Mouse (Mus musculus) CH12.LX (cell line): ENCODE results near the gene Cdk14. TPM values are rescaled to one million over a fixed set of nuclear protein-coding genes. Genes with fewer than 3 reads are reported as not detected.

ENCODE experiments used
- DNase-seq: peaks from one replicate; pipeline ENCODE4 v3.0.0-alpha.2; 2013; ENCODE audit errors: extremely low read depth
- H3K27ac ChIP-seq: 2 replicates; pipeline ENCODE4 v1.5.1; 2012; ENCODE audit warnings: low read depth, mild to moderate bottlenecking, control low read depth, moderate library complexity; ENCODE audit not compliant: insufficient read depth
- H3K27me3 ChIP-seq: replicated peaks from 2 replicates; pipeline ENCODE3; 2012; ENCODE audit warnings: inconsistent platforms
- H3K36me3 ChIP-seq, 2 experiments: replicated peaks in 1 of 2; 2 replicates each; pipeline versions ENCODE3 to v1.6.1; 2012; ENCODE audit warnings: inconsistent platforms in 1 of 2, low read length in 1 of 2, mild to moderate bottlenecking in 1 of 2, mixed read lengths in 1 of 2, moderate library complexity in 1 of 2; ENCODE audit not compliant: control insufficient read depth in 1 of 2, insufficient read depth in 1 of 2
- H3K4me1 ChIP-seq, 2 experiments: 2 replicates each; pipeline ENCODE4 v1.6.1; 2012; ENCODE audit warnings: inconsistent platforms in 1 of 2, moderate library complexity in 1 of 2; ENCODE audit not compliant: insufficient read depth in 2 of 2, control insufficient read depth in 1 of 2
- H3K4me2 ChIP-seq: 2 replicates; pipeline ENCODE4 v1.6.1; 2012; ENCODE audit warnings: low read depth, mild to moderate bottlenecking, control low read depth; ENCODE audit not compliant: poor library complexity, insufficient read depth, severe bottlenecking
- H3K4me3 ChIP-seq, 3 experiments: fragments of 150-350 bp in 1 of 3; sonication (generic) in 1 of 3; replicated peaks in 1 of 3; 2 replicates each; pipeline versions ENCODE3 to v1.5.1; 2011 to 2012; ENCODE audit warnings: low read depth in 2 of 3, low read length in 2 of 3, mild to moderate bottlenecking in 2 of 3, moderate library complexity in 2 of 3, control low read depth in 1 of 3, improper control_type of control experiment in 1 of 3, inconsistent platforms in 1 of 3, mixed read lengths in 1 of 3; ENCODE audit not compliant: poor library complexity in 1 of 3
- H3K79me2 ChIP-seq: replicated peaks from 2 replicates; pipeline ENCODE4 v1.6.1; 2012; ENCODE audit warnings: mild to moderate bottlenecking, moderate library complexity; ENCODE audit not compliant: control insufficient read depth, poor library complexity, insufficient read depth, severe bottlenecking; ENCODE audit errors: extremely low read depth
- H3K9ac ChIP-seq: 2 replicates; pipeline ENCODE4 v1.6.1; 2012; ENCODE audit warnings: low read depth, mild to moderate bottlenecking, control low read depth, moderate library complexity; ENCODE audit not compliant: insufficient read depth
- H3K9me3 ChIP-seq: replicated peaks from 2 replicates; pipeline ENCODE3; 2012; ENCODE audit warnings: low read length, inconsistent platforms, mixed read lengths
- BHLHE40 ChIP-seq: IDR thresholded peaks from 2 replicates; pipeline ENCODE4 v1.6.1; 2011; ENCODE audit warnings: mild to moderate bottlenecking, low read depth, low read length, improper control_type of control experiment
- CHD2 ChIP-seq: IDR thresholded peaks from 2 replicates; pipeline ENCODE4 v1.6.1; 2011; ENCODE audit warnings: low read length, improper control_type of control experiment
- CTCF ChIP-seq, 2 experiments: IDR thresholded peaks in 1 of 2; conservative IDR thresholded peaks in 1 of 2; 2 replicates each; pipeline ENCODE4 v1.5.1; 2011 to 2012; ENCODE audit warnings: low read depth in 2 of 2, low read length in 2 of 2, improper control_type of control experiment in 1 of 2, inconsistent platforms in 1 of 2, mild to moderate bottlenecking in 1 of 2, moderate library complexity in 1 of 2
- ELF1 ChIP-seq: IDR thresholded peaks from 2 replicates; pipeline ENCODE4 v1.6.1; 2014; ENCODE audit warnings: low read depth, mild to moderate bottlenecking, inconsistent platforms, low read length, improper control_type of control experiment
- EP300 ChIP-seq: IDR thresholded peaks from 2 replicates; pipeline ENCODE4 v1.6.1; 2011; ENCODE audit warnings: low read length, improper control_type of control experiment
- ETS1 ChIP-seq: conservative IDR thresholded peaks from 2 replicates; pipeline ENCODE4 v1.6.1; 2012; ENCODE audit warnings: low read depth, mild to moderate bottlenecking, inconsistent platforms, low read length, improper control_type of control experiment, moderate library complexity
- GABPA ChIP-seq: IDR thresholded peaks from 2 replicates; pipeline ENCODE4 v1.6.1; 2012; ENCODE audit warnings: low read depth, low read length, improper control_type of control experiment, inconsistent platforms; ENCODE audit not compliant: insufficient replicate concordance
- HCFC1 ChIP-seq: IDR thresholded peaks from 2 replicates; pipeline ENCODE4 v1.6.1; 2012; ENCODE audit warnings: low read depth, mild to moderate bottlenecking, inconsistent platforms, low read length, improper control_type of control experiment
- IRF4 ChIP-seq: IDR thresholded peaks from 2 replicates; pipeline ENCODE4 v1.6.1; 2014; ENCODE audit warnings: low read depth, mild to moderate bottlenecking, inconsistent platforms, low read length, improper control_type of control experiment
- JUND ChIP-seq: conservative IDR thresholded peaks from 2 replicates; pipeline ENCODE4 v1.6.1; 2011; ENCODE audit warnings: low read depth, low read length, improper control_type of control experiment
- MAFK ChIP-seq: IDR thresholded peaks from 2 replicates; pipeline ENCODE4 v1.6.1; 2011; ENCODE audit warnings: low read length, improper control_type of control experiment; ENCODE audit not compliant: insufficient replicate concordance
- MAX ChIP-seq: IDR thresholded peaks from 2 replicates; pipeline ENCODE4 v1.6.1; 2011; ENCODE audit warnings: low read length, improper control_type of control experiment
- MAZ ChIP-seq: IDR thresholded peaks from 2 replicates; pipeline ENCODE4 v1.6.1; 2012; ENCODE audit warnings: low read depth, mild to moderate bottlenecking, inconsistent platforms, low read length, improper control_type of control experiment, moderate library complexity
- MXI1 ChIP-seq: IDR thresholded peaks from 2 replicates; pipeline ENCODE4 v1.6.1; 2011; ENCODE audit warnings: mild to moderate bottlenecking, low read depth, low read length, improper control_type of control experiment
- MYC ChIP-seq: IDR thresholded peaks from 2 replicates; pipeline ENCODE4 v1.6.1; 2011; ENCODE audit warnings: low read depth, mild to moderate bottlenecking, improper control_type of control experiment, low read length
- NELFE ChIP-seq: IDR thresholded peaks from 2 replicates; pipeline ENCODE4 v1.6.1; 2011; ENCODE audit warnings: low read depth, low read length, improper control_type of control experiment
- POLR2A ChIP-seq: IDR thresholded peaks from 2 replicates; pipeline ENCODE4 v1.6.1; 2011; ENCODE audit warnings: low read depth, mild to moderate bottlenecking, improper control_type of control experiment, low read length
- RCOR1 ChIP-seq: conservative IDR thresholded peaks from 2 replicates; pipeline ENCODE4 v1.6.1; 2012; ENCODE audit warnings: low read depth, mild to moderate bottlenecking, inconsistent platforms, low read length, improper control_type of control experiment
- SIN3A ChIP-seq: IDR thresholded peaks from 2 replicates; pipeline ENCODE4 v1.6.1; 2012; ENCODE audit warnings: low read length, improper control_type of control experiment, inconsistent platforms
- SMC3 ChIP-seq: IDR thresholded peaks from 2 replicates; pipeline ENCODE4 v1.6.1; 2011; ENCODE audit warnings: low read depth, low read length, improper control_type of control experiment
- TCF12 ChIP-seq: IDR thresholded peaks from 2 replicates; pipeline ENCODE4 v1.6.1; 2014; ENCODE audit warnings: low read depth, mild to moderate bottlenecking, inconsistent platforms, low read length, improper control_type of control experiment
- UBTF ChIP-seq: IDR thresholded peaks from 2 replicates; pipeline ENCODE4 v1.6.1; 2012; ENCODE audit warnings: low read depth, mild to moderate bottlenecking, inconsistent platforms, low read length, improper control_type of control experiment, moderate library complexity
- USF2 ChIP-seq: conservative IDR thresholded peaks from 2 replicates; pipeline ENCODE4 v1.6.1; 2011; ENCODE audit warnings: low read depth, low read length, improper control_type of control experiment
- ZNF384 ChIP-seq: IDR thresholded peaks from 2 replicates; pipeline ENCODE4 v1.6.1; 2012; ENCODE audit warnings: low read depth, low read length, improper control_type of control experiment, inconsistent platforms
- dilution Hi-C: fragments of 300-500 bp; cut with MboI; formaldehyde crosslinking; loops from 2 replicates; pipeline ENCODE4 v1.14.3; 2020; ENCODE audit warnings: low sequenced_read_pairs; ENCODE audit not compliant: extremely low pct_unique_long_range_greater_than_20kb, extremely low pct_ligation_motif_present
- in situ Hi-C: fragments of 300-500 bp; cut with MboI; formaldehyde crosslinking; loops from 3 replicates; pipeline ENCODE4 v1.14.3; 2019; ENCODE audit warnings: low sequenced_read_pairs, low pct_ligation_motif_present, low pct_unique_long_range_greater_than_20kb, mixed read lengths
- polyA plus RNA-seq: library from polyadenylated mRNA; unstranded; fragments of >175 nt; gene quantifications from 2 replicates; pipeline ENCODE4 v1.2.1, GENCODE M21; 2012; ENCODE audit warnings: low read depth; ENCODE audit not compliant: insufficient read length
- total RNA-seq, 2 experiments: library from RNA; depleted of rRNA; stranded (reverse); fragments of 300-350 nt in 1 of 2; fragments of >200 nt in 1 of 2; gene quantifications; 2 replicates each; pipeline ENCODE4 v1.2.3; 2012 to 2014

Cdk14 gene
- total and polyA plus RNA-seq, 3 experiments: 3.7 to 12.0 (median 8.9) TPM

DNA sequence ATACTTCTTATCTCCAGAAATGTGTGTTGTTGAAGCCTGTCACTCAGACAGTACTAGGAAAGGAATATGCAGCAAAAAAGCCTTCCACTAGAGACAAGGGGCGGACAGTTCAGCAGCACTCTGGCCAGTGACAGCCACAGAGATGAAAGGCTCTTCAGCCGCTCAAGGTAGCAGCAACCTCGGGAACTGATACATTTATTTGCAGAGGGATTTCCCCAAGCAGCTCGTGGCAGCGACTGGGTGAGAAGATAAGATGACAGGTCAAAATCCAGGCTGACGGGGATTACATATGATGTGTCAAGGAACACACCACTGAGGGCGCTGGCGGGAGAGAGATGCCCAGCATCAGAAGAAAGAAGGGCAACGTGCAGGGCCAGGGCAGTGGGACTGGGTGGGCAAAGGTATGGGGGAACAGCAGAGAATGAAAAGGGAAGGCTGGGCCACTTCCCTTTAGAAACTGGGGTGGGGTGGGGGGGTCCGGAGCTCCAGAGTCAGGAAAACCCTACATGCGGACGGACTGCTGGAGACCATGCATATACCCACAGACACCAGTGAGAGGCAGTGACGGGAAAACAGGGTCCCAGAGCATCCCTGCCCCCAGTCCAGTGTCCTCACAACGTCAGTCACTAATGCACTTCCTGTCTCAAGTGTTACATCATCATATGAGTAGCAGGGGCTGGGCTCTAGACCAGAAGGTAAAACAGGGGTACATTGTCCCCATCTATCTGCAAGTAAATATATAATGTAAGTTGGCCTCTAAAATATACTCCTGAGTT is 51.5 kb downstream of the Cdk14 start:
- Histone ChIP-seq H3K9ac (peak overlapping the region; percentile 48), H3K4me2 (peak overlapping the region; percentile 65), H3K27me3 (no peaks in the 10 kb centered on the region), H3K27ac (peak overlapping the region; percentile 80), H3K79me2 (no peaks in the 10 kb centered on the region; the same call in none of the 2 replicates), H3K9me3 (no peaks in the 10 kb centered on the region), H3K4me1 (peaks cover 3 to 68% of the 10 kb centered on the region in 2 experiments; a peak in 3 of 4 replicates), H3K36me3 (peaks cover 0 to 13% of the 10 kb centered on the region in 2 experiments), H3K4me3 (peak overlapping the region; percentile 18 to 46 (median 30))
- peak; percentile 84 for DNase-seq
- TF ChIP-seq POLR2A (peak; percentile 39), BHLHE40 (0 out of 2 replicates have a peak, but pooled peaks have one; percentile 14), ELF1 (peak; percentile 73), JUND (no peak), MAX (peak; percentile 60; the same call in 1 of the 2 replicates), EP300 (peak; percentile 51; the same call in 1 of the 2 replicates), RCOR1 (no peak), CTCF (conservative IDR thresholded peaks at IDR 0.05 in 1 of 2, IDR thresholded peaks at IDR 0.05 in 1 of 2; ENCODE audit: low read depth in 2 of 2, low read length in 2 of 2) (peak in 1 of 2 experiments; percentile 25; a peak in 1 of 4 replicates), USF2 (no peak), MXI1 (peak; percentile 83), GABPA (no peak), CHD2 (peak; percentile 59), SIN3A (peak; percentile 88), IRF4 (peak; percentile 56; the same call in 1 of the 2 replicates), TCF12 (no peak), ETS1 (peak; percentile 37), MYC (no peak), NELFE (peak; percentile 49; the same call in 1 of the 2 replicates), HCFC1 (peak; percentile 43), MAFK (peak; percentile 34; the same call in 1 of the 2 replicates), ZNF384 (no peak), SMC3 (no peak; the same call in 1 of the 2 replicates), UBTF (peak; percentile 51; the same call in 1 of the 2 replicates), MAZ (0 out of 2 replicates have a peak, but pooled peaks have one; percentile 61)
- dilution Hi-C loops: no loop called here
- in situ Hi-C loops: loop anchor here (25.0 kb wide), 1 partner anchor 406 kb away; no protein-coding TSS in a partner anchor
